Mouse (Mus musculus) forebrain, embryonic 15.5 days (tissue): ENCODE results near the gene Sult1a1. TPM values are rescaled to one million over a fixed set of nuclear protein-coding genes. Genes with fewer than 3 reads are reported as not detected.

Experiments used
- ATAC-seq: fragments of 200-750 bp; cut with Nextera tagmentation; replicated peaks from 2 replicates; pipeline ENCODE4 v1.8.0; 2017; ENCODE audit warnings: mild to moderate bottlenecking, moderate TSS enrichment, moderate library complexity
- H3K27ac ChIP-seq: fragments of 300-500 bp; sonication (generic); replicated peaks from 2 replicates; pipeline ENCODE4 v1.5.1; 2015; ENCODE audit warnings: mild to moderate bottlenecking, inconsistent platforms
- H3K27me3 ChIP-seq: fragments of 300-500 bp; sonication (generic); 2 replicates; pipeline ENCODE4 v1.6.1; 2015; ENCODE audit warnings: inconsistent platforms
- H3K36me3 ChIP-seq: fragments of 300-500 bp; sonication (generic); 2 replicates; pipeline ENCODE4 v1.6.1; 2015; ENCODE audit warnings: mild to moderate bottlenecking, inconsistent platforms
- H3K4me1 ChIP-seq: fragments of 300-500 bp; sonication (generic); 2 replicates; pipeline ENCODE4 v1.6.1; 2015; ENCODE audit warnings: inconsistent platforms
- H3K4me2 ChIP-seq: fragments of 300-500 bp; sonication (generic); replicated peaks from 2 replicates; pipeline ENCODE4 v1.6.1; 2015; ENCODE audit warnings: mild to moderate bottlenecking, inconsistent platforms
- H3K4me3 ChIP-seq: fragments of 300-500 bp; sonication (generic); 2 replicates; pipeline ENCODE4 v1.5.1; 2015; ENCODE audit warnings: mild to moderate bottlenecking, inconsistent platforms
- H3K9ac ChIP-seq: fragments of 300-500 bp; sonication (generic); replicated peaks from 2 replicates; pipeline ENCODE4 v1.6.1; 2015; ENCODE audit warnings: mild to moderate bottlenecking, inconsistent platforms
- H3K9me3 ChIP-seq: fragments of 300-500 bp; sonication (generic); 2 replicates; pipeline ENCODE4 v1.6.1; 2016; ENCODE audit warnings: inconsistent platforms
- WGBS: fragments of 180-500 bp; shearing (Covaris S2); methylation state at CpG from one replicate; pipeline ENCODE4 v1.1.7; 2015; ENCODE audit warnings: mixed read lengths; 5-methylcytosine and 5-hydroxymethylcytosine counted together
- polyA plus RNA-seq: library from polyadenylated mRNA; unstranded; fragments of >200 nt; fragmentation: Nextera tagmentation; extraction: Ambion mirVana; gene quantifications from 2 replicates; pipeline ENCODE4 v1.2.1, GENCODE M21; 2015

Sult1a1 gene
- polyA plus RNA-seq, 1 experiment from 2014 or later: 2.8 TPM

DNA sequence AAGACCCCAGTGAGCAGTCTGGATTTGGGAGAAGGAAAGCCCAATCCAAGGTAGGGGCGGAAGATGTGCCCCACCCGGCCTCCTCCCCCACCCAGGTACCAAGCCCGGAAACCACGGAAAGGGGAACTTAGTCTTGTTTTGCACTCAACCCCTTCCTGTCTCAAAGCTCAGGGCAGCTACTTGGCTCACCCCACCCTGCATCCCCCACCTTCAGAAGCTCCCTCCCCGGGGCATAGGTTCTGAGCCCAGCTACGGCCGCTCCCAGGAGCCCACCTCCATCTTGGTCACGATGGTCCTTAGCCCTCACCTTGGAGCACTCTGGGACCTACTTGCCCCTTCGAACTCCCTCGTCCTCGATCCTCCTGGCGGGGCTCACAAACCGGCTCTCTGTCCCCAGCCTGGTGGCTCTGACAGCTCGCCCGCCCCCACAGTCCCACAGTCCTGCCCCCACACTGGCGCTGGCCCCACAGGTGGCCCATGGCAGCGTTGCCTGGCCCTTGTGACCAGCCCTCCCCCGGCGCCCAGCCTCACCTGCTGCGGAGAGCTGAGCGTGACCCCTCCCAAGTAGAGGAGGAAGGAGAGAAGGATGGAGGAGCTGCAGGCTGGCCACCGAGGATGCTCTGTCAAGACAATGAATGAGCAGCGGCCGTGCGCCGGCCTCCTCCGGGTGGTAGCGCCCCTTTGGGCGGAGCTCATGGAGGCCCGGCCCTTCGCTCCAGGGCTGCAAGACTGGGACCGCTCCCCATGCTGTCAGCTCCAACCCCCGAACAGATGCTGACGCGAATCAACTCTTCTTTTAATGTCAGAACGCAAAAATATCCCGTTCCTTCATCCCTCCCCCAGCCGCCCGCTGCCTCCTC, 28.1 kb upstream of the Sult1a1 start:
- H3K4me3 ChIP-seq: peak overlapping the region; percentile 91
- peak; percentile 86 for ATAC-seq
- H3K36me3 ChIP-seq: peaks cover 12% of the 10 kb centered on the region
- H3K4me2 ChIP-seq: peak overlapping the region; percentile 95
- H3K27me3 ChIP-seq: no peaks in the 10 kb centered on the region
- H3K27ac ChIP-seq: peak overlapping the region; percentile 83
- no peaks in the 10 kb centered on the region for H3K9me3 ChIP-seq
- H3K9ac ChIP-seq: peak overlapping the region; percentile 91
- H3K4me1 ChIP-seq: peaks cover 45% of the 10 kb centered on the region
- WGBS: 2% methylated on average over 39 of the region's 39 CpGs

GRCm38 (mm10) chr7:126703757-126704077, 27.5 kb upstream of the Sult1a1 start:
- peaks cover 45% of the 10 kb centered on the region for H3K4me1 ChIP-seq
- no peaks in the 10 kb centered on the region for H3K27me3 ChIP-seq
- 16% methylated on average over 7 of the region's 7 CpGs for WGBS
- peak; percentile 30; the same call in 1 of the 2 replicates for ATAC-seq
- peaks cover 19% of the 10 kb centered on the region for H3K36me3 ChIP-seq
- H3K4me3 ChIP-seq: peak overlapping the region; percentile 91
- H3K4me2 ChIP-seq: peak overlapping the region; percentile 95
- peak overlapping the region; percentile 83 for H3K27ac ChIP-seq
- no peaks in the 10 kb centered on the region for H3K9me3 ChIP-seq
- peak overlapping the region; percentile 91 for H3K9ac ChIP-seq

DNA sequence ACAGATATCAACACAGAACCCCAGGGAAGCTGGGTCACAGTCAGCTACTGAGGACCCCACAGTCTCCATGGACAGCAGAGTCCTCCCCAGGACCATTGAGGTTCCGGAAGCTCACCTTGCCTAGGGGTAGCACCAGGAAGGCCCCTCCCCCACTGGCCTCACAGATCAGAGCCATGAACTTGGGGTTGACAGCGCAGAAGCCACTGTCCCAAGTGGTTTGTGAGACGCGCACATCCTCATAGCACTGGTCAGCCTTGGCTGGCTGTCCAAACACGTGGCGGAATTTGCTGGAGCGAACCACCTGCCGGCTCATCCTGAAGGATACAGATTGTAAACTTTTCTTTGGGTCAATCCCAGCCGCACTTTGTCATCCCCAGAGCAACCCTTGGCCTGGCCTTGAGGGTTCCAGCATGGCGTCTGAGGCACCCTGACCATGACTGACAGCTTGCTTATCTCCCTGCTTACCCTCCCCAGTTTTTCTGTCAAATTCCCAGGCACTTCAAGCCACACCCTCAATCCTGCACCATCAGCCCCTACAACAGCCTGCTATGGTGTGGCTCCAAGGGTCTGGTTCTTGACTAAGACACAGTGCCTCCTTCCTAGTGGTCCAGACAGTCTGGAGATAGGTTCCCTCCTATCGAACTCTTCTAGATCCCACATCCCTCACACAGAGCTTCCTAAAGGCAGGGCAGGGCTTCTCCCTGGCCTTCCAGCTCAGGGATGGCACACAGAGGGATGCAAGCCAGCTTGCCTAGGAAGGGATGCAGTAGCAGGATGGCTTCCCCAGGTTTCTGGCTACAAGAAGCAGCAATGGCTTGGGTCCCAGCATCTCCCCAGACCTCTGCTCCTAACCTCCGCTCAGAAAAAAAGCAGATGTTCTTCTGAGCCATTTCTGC, 26.9 kb upstream of the Sult1a1 start:
- H3K9ac ChIP-seq: peak overlapping the region; percentile 91
- 81% methylated on average over 12 of the region's 12 CpGs for WGBS
- no peak for ATAC-seq
- peak overlapping the region; percentile 91 for H3K4me3 ChIP-seq
- no peaks in the 10 kb centered on the region for H3K9me3 ChIP-seq
- H3K4me1 ChIP-seq: peaks cover 45% of the 10 kb centered on the region
- H3K27me3 ChIP-seq: no peaks in the 10 kb centered on the region
- H3K27ac ChIP-seq: peak overlapping the region; percentile 83
- H3K4me2 ChIP-seq: peak overlapping the region; percentile 95
- peaks cover 19% of the 10 kb centered on the region for H3K36me3 ChIP-seq

DNA sequence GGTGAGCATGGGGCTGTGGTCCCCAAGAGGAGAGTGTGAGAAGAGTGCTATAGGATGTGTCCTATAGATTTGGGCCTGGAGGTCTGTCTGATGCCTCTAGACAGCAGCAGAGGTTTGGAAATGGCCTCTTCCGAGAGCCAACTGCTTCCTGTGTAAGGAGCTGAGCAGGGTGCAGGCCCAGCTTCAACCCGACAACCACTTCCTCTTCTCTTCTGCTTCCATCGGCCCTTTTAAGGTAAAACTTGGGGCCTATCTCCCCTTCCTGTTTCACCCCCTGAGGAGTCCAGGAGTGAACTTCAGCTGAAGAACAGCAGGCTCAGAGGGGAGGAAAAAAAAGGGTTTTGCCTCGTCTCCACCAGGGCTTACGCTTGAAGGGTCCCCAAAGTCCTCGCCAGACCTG, 26.1 kb upstream of the Sult1a1 start:
- H3K9ac ChIP-seq: peak overlapping the region; percentile 91; the same call in 1 of the 2 replicates
- 84% methylated on average over 6 of the region's 6 CpGs for WGBS
- H3K27ac ChIP-seq: no peak overlapping the region
- H3K9me3 ChIP-seq: no peaks in the 10 kb centered on the region
- peaks cover 48% of the 10 kb centered on the region for H3K4me1 ChIP-seq
- H3K27me3 ChIP-seq: no peaks in the 10 kb centered on the region
- peak overlapping the region; percentile 95 for H3K4me2 ChIP-seq
- no peak for ATAC-seq
- peaks cover 19% of the 10 kb centered on the region for H3K36me3 ChIP-seq
- no peak overlapping the region for H3K4me3 ChIP-seq

DNA sequence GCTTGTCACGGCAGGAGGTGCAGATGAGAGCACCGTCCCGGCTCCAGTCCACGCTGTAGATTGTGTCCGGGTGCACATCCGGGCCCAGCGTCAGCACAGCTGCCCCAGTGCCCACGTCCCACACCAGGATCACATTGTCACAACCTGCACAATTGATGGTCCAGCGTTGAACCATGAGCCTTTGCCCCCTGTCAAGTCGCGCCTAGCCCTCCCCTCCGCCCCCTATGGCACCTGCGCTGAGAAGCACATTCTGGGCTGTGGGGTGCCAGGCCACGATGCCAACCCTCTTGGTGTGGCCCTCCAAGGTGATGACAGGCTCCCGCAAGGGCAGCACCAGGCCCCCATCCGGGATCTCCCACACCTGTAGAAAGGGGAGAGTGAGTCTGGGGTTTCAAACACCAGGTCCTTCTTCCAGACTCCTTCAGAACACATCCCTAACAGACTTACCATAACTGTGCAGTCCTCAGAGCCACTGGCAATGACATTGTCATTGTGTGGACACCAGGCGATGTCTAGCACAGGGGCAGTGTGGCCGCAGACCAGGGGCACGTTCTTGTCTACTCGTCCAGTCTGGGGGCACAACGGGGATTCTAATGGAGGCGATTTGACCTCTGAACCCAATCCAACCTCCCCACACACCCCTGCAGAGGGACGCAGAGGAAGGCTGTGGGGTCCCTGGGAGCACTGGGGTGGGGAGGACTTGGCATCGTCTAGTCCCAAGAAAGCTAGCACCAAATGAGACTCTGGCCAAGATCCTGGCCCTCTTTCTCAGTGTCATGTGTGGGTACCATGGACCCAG, 25.5 kb upstream of the Sult1a1 start:
- peak overlapping the region; percentile 95 for H3K4me2 ChIP-seq
- no peak overlapping the region for H3K27ac ChIP-seq
- peak overlapping the region; percentile 20; the same call in 1 of the 2 replicates for H3K4me3 ChIP-seq
- H3K9me3 ChIP-seq: no peaks in the 10 kb centered on the region
- WGBS: 58% methylated on average over 24 of the region's 24 CpGs
- H3K9ac ChIP-seq: 0 out of 2 replicates have a peak overlapping the region, but pooled peaks have one; percentile 1
- ATAC-seq: no peak
- H3K4me1 ChIP-seq: peaks cover 54% of the 10 kb centered on the region
- peaks cover 19% of the 10 kb centered on the region for H3K36me3 ChIP-seq
- no peaks in the 10 kb centered on the region for H3K27me3 ChIP-seq

GRCm38 (mm10) chr7:126701070-126701469, 24.8 kb upstream of the Sult1a1 start:
- peaks cover 59% of the 10 kb centered on the region for H3K4me1 ChIP-seq
- WGBS: under 1% methylated on average over 11 of the region's 11 CpGs
- H3K36me3 ChIP-seq: peaks cover 19% of the 10 kb centered on the region
- H3K27ac ChIP-seq: no peak overlapping the region
- peak overlapping the region; percentile 20 for H3K4me3 ChIP-seq
- 0 out of 2 replicates have a peak overlapping the region, but pooled peaks have one; percentile 1 for H3K9ac ChIP-seq
- H3K9me3 ChIP-seq: no peaks in the 10 kb centered on the region
- H3K4me2 ChIP-seq: peak overlapping the region; percentile 26
- ATAC-seq: peak; percentile 32; the same call in 1 of the 2 replicates
- no peaks in the 10 kb centered on the region for H3K27me3 ChIP-seq

- H3K27ac ChIP-seq: no peak overlapping the region
- 86% methylated on average over 25 of the region's 25 CpGs for WGBS
- peaks cover 59% of the 10 kb centered on the region for H3K4me1 ChIP-seq
- ATAC-seq: no peak
- no peak overlapping the region for H3K4me3 ChIP-seq
- no peaks in the 10 kb centered on the region for H3K27me3 ChIP-seq
- no peaks in the 10 kb centered on the region for H3K9me3 ChIP-seq
- no peak overlapping the region for H3K9ac ChIP-seq
- peaks cover 19% of the 10 kb centered on the region for H3K36me3 ChIP-seq
- 0 out of 2 replicates have a peak overlapping the region, but pooled peaks have one; percentile 26 for H3K4me2 ChIP-seq
These were observed 24.1 kb upstream of the Sult1a1 start for GRCm38 (mm10) chr7:126700063-126701015.

DNA sequence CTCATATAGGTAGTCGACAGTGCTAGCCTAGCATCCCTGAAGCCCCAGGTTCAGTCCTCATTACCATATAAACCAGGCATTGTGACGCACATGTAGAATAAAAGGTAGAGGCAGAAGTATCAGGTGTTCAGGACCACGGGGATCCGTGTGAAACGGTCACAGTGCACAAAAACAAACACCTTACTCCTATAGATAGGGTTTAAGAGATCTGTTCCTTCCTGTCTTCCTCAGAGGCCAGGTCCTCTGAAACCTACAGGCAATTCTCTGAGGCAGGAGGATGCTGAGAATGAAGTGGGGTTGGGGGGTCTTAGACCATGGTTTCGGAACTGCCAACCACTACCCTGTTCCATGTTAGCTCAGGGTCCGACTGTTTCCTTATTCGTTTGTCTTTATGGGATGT, 21.6 kb upstream of the Sult1a1 start:
- no peak overlapping the region for H3K9ac ChIP-seq
- ATAC-seq: no peak
- no peak overlapping the region for H3K4me3 ChIP-seq
- 95% methylated on average over 8 of the region's 8 CpGs for WGBS
- no peaks in the 10 kb centered on the region for H3K9me3 ChIP-seq
- H3K27me3 ChIP-seq: no peaks in the 10 kb centered on the region
- H3K4me1 ChIP-seq: peaks cover 51% of the 10 kb centered on the region
- no peak overlapping the region for H3K27ac ChIP-seq
- H3K36me3 ChIP-seq: peaks cover 19% of the 10 kb centered on the region
- H3K4me2 ChIP-seq: no peak overlapping the region

DNA sequence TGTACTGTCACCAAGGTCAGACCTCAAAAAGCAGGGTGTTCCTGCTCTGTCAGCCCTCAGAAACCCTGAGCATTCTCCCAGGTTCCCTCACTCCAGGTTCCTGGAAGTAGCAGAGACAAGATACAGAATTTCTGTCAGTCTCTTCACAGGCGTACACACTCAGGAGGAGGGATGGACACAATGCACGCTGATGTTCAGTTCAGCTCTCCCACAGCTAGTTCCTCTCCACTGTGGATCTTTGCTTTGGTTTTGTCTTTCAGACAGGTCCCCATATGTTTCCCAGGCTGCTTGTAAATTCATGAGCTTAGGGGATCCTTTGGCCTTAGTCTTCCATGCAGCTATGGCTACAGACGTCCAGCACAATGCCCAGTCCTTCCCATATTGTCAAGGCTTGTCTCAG, 20.7 kb upstream of the Sult1a1 start:
- Histone ChIP-seq H3K9me3 (no peaks in the 10 kb centered on the region), H3K4me2 (peak overlapping the region; percentile 81), H3K9ac (peak overlapping the region; percentile 93), H3K4me1 (peaks cover 41% of the 10 kb centered on the region), H3K27me3 (no peaks in the 10 kb centered on the region), H3K27ac (no peak overlapping the region), H3K4me3 (peak overlapping the region; percentile 95), H3K36me3 (peaks cover 26% of the 10 kb centered on the region)
- 73% methylated on average over 3 of the region's 3 CpGs for WGBS
- no peak for ATAC-seq

DNA sequence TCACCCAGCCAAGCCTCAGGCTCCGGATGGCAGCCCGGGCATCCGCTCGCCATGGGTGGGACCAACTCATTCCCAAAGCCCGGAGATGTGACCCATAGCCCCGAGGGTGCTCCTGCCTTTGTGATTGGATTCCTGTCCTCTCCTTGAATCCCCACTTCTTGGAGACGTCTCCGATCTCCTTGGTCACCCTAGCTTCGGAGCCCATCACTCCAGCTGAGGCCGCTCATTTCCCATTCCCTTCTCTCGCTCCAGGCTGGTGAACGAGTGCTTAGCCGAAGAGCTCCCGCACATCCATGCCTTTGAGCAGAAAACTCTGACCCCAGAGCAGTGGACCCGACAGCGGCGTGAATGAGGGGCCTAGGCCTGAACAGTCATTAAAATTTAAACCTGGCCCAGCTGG, 20.1 kb upstream of the Sult1a1 start:
- 3% methylated on average over 17 of the region's 17 CpGs for WGBS
- Histone ChIP-seq H3K36me3 (peaks cover 32% of the 10 kb centered on the region), H3K4me2 (peak overlapping the region; percentile 81), H3K9ac (peak overlapping the region; percentile 93), H3K27ac (peak overlapping the region; percentile 96; the same call in 1 of the 2 replicates), H3K4me1 (peaks cover 35% of the 10 kb centered on the region), H3K9me3 (no peaks in the 10 kb centered on the region), H3K27me3 (no peaks in the 10 kb centered on the region), H3K4me3 (peak overlapping the region; percentile 95)
- no peak for ATAC-seq
